Mouse (Mus musculus) small intestine, adult 2 months (tissue): Measurements from ENCODE around the gene Nyx.

ENCODE experiments used
- CTCF ChIP-seq: fragments of 200-500 bp; IDR thresholded peaks from 2 replicates; pipeline ENCODE4 v1.5.1; 2012; ENCODE audit warnings: low read depth, mild to moderate bottlenecking, control low read depth, inconsistent platforms, low read length, moderate library complexity, mixed read lengths; ENCODE audit not compliant: insufficient replicate concordance, insufficient read length; ENCODE audit errors: extremely low read depth
- POLR2A ChIP-seq: fragments of 200-500 bp; IDR thresholded peaks from 2 replicates; pipeline ENCODE4 v1.6.1; 2012; ENCODE audit warnings: low read depth, mild to moderate bottlenecking, control low read depth, inconsistent platforms, low read length, moderate library complexity

GRCm38 (mm10) chrX:13472751-13473225 lies 6.9 kb downstream of the Nyx start:
- TF ChIP-seq POLR2A (no peak), CTCF (no peak)
